Mouse (Mus musculus) stomach, postnatal 0 days (tissue): ENCODE results near the gene Naip5.
"Not testable (repeated sequence)": the region's sequence is repeated elsewhere in the genome, so short reads cannot be mapped to it uniquely, and the experiment has no call there.

Experiments used
- CTCF ChIP-seq: IDR thresholded peaks from 2 replicates; pipeline ENCODE4 v1.5.1; 2016; ENCODE audit warnings: antibody characterized with exemption, low read depth, mild to moderate bottlenecking, moderate library complexity
- EP300 ChIP-seq: optimal IDR thresholded peaks from 2 replicates; pipeline ENCODE3; 2016; ENCODE audit warnings: antibody characterized with exemption

DNA sequence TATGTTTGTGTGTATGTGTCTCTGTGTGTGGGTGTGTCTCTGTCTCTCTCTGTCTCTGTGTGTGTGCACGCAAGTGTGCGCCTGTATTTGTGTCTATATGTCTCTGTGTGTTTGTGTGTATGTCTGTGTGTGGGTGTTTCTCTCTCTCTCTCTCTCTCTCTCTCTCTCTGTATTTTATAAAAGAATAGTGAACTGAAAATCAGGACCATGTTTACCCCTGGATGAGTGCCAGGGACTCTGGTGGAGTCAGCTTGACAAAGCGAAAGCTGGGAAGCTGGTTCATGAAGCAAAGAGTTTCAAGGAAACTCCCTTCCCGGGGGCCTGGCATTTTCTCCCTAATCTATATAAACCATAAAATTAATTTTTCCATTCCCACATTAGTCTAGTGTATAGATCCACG is 71.8 kb downstream of the Naip5 start:
- TF ChIP-seq EP300, CTCF: not testable (repeated sequence)
